Mouse (Mus musculus): Measurements from ENCODE around the gene Lig1. TPM values are rescaled to one million over a fixed set of nuclear protein-coding genes. Genes with fewer than 3 reads are reported as not detected.

The Lig1 gene
- polyA plus RNA-seq, 1 experiment from 2014 or later = 89.2 TPM

- no peaks in the 10 kb centered on the region for H3K27me3 ChIP-seq (replicated peaks)
- 82% methylated on average over 3 of the region's 3 CpGs for WGBS
- ATAC-seq = no peak
- no peaks in the 10 kb centered on the region for H3K9me3 ChIP-seq
- H3K4me3 ChIP-seq (replicated peaks) = no peak overlapping the region
- H3K9ac ChIP-seq = no peak overlapping the region
- H3K4me1 ChIP-seq (replicated peaks) = no peaks in the 10 kb centered on the region
- H3K36me3 ChIP-seq = no peaks in the 10 kb centered on the region
- H3K27ac ChIP-seq = no peak overlapping the region
- H3K4me2 ChIP-seq (replicated peaks) = no peak overlapping the region
These were observed 44.3 kb downstream of the Lig1 start for GRCm38 (mm10) chr7:13321424-13321823.

DNA sequence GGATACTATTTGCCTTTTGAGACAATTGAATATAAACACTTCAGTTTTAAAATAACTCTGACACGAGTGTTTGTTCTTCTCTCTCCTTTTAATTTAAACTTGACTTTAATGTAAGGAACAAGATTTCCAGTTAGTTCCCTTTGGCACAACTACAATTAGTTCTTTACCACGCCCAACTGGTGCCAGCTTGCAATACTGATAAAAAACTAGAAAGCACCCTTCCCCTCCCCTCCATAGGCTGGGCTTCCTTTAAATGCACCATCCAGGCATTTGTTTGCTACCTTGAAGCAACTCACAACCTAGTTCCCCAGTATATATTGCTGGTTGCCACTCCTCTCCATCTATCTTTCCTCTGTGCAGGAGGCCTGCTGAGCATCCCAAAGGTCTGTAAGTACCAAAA, 47.2 kb downstream of the Lig1 start, which contains the start of gene Pla2g4c:
TSS of gene Pla2g4c (plus strand) at position 340 of the 400 bp plus-strand sequence.
- H3K9me3 ChIP-seq = no peaks in the 10 kb centered on the region
- 70% methylated on average over 2 of the region's 2 CpGs for WGBS
- H3K36me3 ChIP-seq = no peaks in the 10 kb centered on the region
- no peaks in the 10 kb centered on the region for H3K4me1 ChIP-seq (replicated peaks)
- no peak within 1 kb of the TSS for H3K4me3 ChIP-seq (replicated peaks)
- H3K27me3 ChIP-seq (replicated peaks) = no peaks in the 10 kb centered on the region
- ATAC-seq = no peak
- no peak within 1 kb of the TSS for H3K4me2 ChIP-seq (replicated peaks)
- H3K9ac ChIP-seq = no peak within 1 kb of the TSS
- no peak within 1 kb of the TSS for H3K27ac ChIP-seq

- no peaks in the 10 kb centered on the region for H3K4me1 ChIP-seq (replicated peaks)
- WGBS = 98% methylated on average over 2 of the region's 2 CpGs
- H3K36me3 ChIP-seq = no peaks in the 10 kb centered on the region
- H3K4me2 ChIP-seq (replicated peaks) = no peak overlapping the region
- no peak for ATAC-seq
- H3K27me3 ChIP-seq (replicated peaks) = no peaks in the 10 kb centered on the region
- H3K27ac ChIP-seq = no peak overlapping the region
- H3K9me3 ChIP-seq = no peaks in the 10 kb centered on the region
- H3K4me3 ChIP-seq (replicated peaks) = no peak overlapping the region
- no peak overlapping the region for H3K9ac ChIP-seq
These were observed 53.5 kb downstream of the Lig1 start for GRCm38 (mm10) chr7:13330575-13330974.

- no peak for ATAC-seq
- no peaks in the 10 kb centered on the region for H3K9me3 ChIP-seq
- H3K36me3 ChIP-seq = 0 out of 2 replicates have a peak, but pooled peaks cover 4% of the 10 kb centered on the region
- H3K4me2 ChIP-seq (replicated peaks) = no peak overlapping the region
- no peak overlapping the region for H3K9ac ChIP-seq
- no peak overlapping the region for H3K27ac ChIP-seq
- H3K4me3 ChIP-seq (replicated peaks) = no peak overlapping the region
- no peaks in the 10 kb centered on the region for H3K4me1 ChIP-seq (replicated peaks)
- H3K27me3 ChIP-seq (replicated peaks) = no peaks in the 10 kb centered on the region
These were observed 78.9 kb downstream of the Lig1 start for GRCm38 (mm10) chr7:13355943-13356342.

Other genes with a start within 250 kb of the Lig1 start
- gene Chmp2a, start 242.5 kb upstream of the Lig1 start, polyA plus RNA-seq (2015; fragmentation: Nextera tagmentation; extraction: Ambion mirVana) = 162 and 177 TPM in 2 replicates
- gene Ube2m, start 239.0 kb upstream of the Lig1 start, polyA plus RNA-seq (2015; fragmentation: Nextera tagmentation; extraction: Ambion mirVana) = 109 and 118 TPM in 2 replicates
- gene Mzf1, start 222.5 kb upstream of the Lig1 start, polyA plus RNA-seq (2015; fragmentation: Nextera tagmentation; extraction: Ambion mirVana) = 2.1 and 2.5 TPM in 2 replicates
- not detected in 2 replicates for gene Vmn1r85, start 182.1 kb upstream of the Lig1 start, polyA plus RNA-seq (2015; fragmentation: Nextera tagmentation; extraction: Ambion mirVana)
- gene Vmn1r86, start 157.4 kb upstream of the Lig1 start, polyA plus RNA-seq (2015; fragmentation: Nextera tagmentation; extraction: Ambion mirVana) = not detected in 2 replicates
- not detected in 2 replicates for gene Vmn1r87, start 137.1 kb upstream of the Lig1 start, polyA plus RNA-seq (2015; fragmentation: Nextera tagmentation; extraction: Ambion mirVana)
- not detected in 2 replicates for gene Vmn1r88, start 117.7 kb upstream of the Lig1 start, polyA plus RNA-seq (2015; fragmentation: Nextera tagmentation; extraction: Ambion mirVana)
- not detected in 2 replicates for gene Vmn1r89, start 64.3 kb upstream of the Lig1 start, polyA plus RNA-seq (2015; fragmentation: Nextera tagmentation; extraction: Ambion mirVana)
- 6.9 and 7.1 TPM in 2 replicates for gene Zswim9, start 1.4 kb downstream of the Lig1 start, polyA plus RNA-seq (2015; fragmentation: Nextera tagmentation; extraction: Ambion mirVana)
- gene Pla2g4c, start 47.4 kb downstream of the Lig1 start, polyA plus RNA-seq (2015; fragmentation: Nextera tagmentation; extraction: Ambion mirVana) = 0.54 and 0.68 TPM in 2 replicates
- gene Cabp5, start 120.8 kb downstream of the Lig1 start, polyA plus RNA-seq (2015; fragmentation: Nextera tagmentation; extraction: Ambion mirVana) = not detected in 2 replicates
- not detected in 2 replicates for gene Bsph1, start 173.6 kb downstream of the Lig1 start, polyA plus RNA-seq (2015; fragmentation: Nextera tagmentation; extraction: Ambion mirVana)

All from intestine, embryonic 15.5 days (tissue).